Mouse (Mus musculus): ENCODE measurements around the gene Lpin2. TPM values are rescaled to one million over a fixed set of nuclear protein-coding genes. Genes with fewer than 3 reads are reported as not detected.
A peak's percentile ranks its signal among the peaks of the same experiment; 100 is the strongest.

Gene Lpin2
- total and polyA plus RNA-seq, 2 experiments, result 22.4 to 314 TPM

DNA sequence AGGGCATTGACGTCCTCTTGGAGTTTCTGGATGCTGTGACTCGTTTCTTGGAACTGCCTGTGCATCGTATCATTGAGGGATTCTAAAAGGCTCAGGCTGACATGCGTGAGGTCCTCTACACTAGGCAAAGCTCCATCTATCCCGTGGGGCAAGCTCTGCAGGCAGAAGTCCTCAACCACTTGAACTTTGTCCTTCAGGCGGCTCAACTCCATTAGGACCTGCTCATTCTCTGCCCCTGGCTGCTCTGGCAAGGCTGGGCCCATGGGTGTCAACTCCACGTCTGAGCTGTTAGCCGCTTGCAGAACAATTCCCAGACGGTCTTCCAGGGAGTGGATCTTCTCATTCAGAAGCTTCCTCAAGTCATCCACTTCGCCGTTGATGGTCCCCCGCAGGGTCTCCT, 91.5 kb downstream of the Lpin2 start:
- Histone ChIP-seq H3K4me1 (ENCODE audit: control insufficient read depth, insufficient read depth, low read length) (no peaks in the 10 kb centered on the region), H3K27ac (replicated peaks; ENCODE audit: insufficient read depth, low read depth, low read length) (no peak overlapping the region), H3K36me3 (ENCODE audit: control insufficient read depth, insufficient read depth, low read length) (no peaks in the 10 kb centered on the region), H3K4me3 (ENCODE audit: insufficient read depth, low read depth, low read length) (no peak overlapping the region), H3K79me2 (ENCODE audit: control insufficient read depth, insufficient read depth, low read length) (no peaks in the 10 kb centered on the region), H3K9ac (ENCODE audit: low read depth, low read length) (no peak overlapping the region), H3K27me3 (ENCODE audit: control insufficient read depth, insufficient read depth, low read length) (no peaks in the 10 kb centered on the region)
- WGBS, result 83% methylated on average over 12 of the region's 12 CpGs
- no peak for DNase-seq (ENCODE audit: extremely low read depth, low read depth, low spot score)
- TF ChIP-seq POLR2A (IDR thresholded peaks at IDR 0.05; ENCODE audit: extremely low read depth, insufficient read depth, low read length) (no peak), CTCF (IDR thresholded peaks at IDR 0.05; ENCODE audit: low read depth, low read length) (no peak)

DNA sequence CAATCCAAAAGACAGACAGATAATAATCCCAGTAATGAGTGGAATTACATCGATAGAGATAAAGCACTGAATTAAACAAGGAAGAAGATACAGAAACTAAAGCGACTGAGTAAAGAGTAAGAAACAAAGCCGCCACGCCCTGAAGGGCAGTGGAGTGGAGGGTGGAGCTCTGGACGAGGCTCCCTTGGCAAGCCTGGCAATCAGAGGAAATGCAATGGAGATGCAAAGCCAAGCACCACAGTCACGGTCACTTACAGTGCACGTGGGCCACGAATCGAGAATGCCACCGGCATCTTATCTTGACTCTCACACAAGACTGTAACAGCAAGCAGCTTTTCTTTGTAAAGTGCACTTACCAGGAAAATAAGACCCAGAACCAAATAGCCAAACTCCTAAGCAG, 94.4 kb downstream of the Lpin2 start:
- DNase-seq (ENCODE audit: extremely low read depth, low read depth, low spot score), result no peak
- Histone ChIP-seq H3K36me3 (ENCODE audit: control insufficient read depth, insufficient read depth, low read length) (no peaks in the 10 kb centered on the region), H3K4me3 (ENCODE audit: insufficient read depth, low read depth, low read length) (no peak overlapping the region), H3K79me2 (ENCODE audit: control insufficient read depth, insufficient read depth, low read length) (no peaks in the 10 kb centered on the region), H3K27me3 (ENCODE audit: control insufficient read depth, insufficient read depth, low read length) (no peaks in the 10 kb centered on the region), H3K27ac (replicated peaks; ENCODE audit: insufficient read depth, low read depth, low read length) (no peak overlapping the region), H3K4me1 (ENCODE audit: control insufficient read depth, insufficient read depth, low read length) (no peaks in the 10 kb centered on the region), H3K9ac (ENCODE audit: low read depth, low read length) (no peak overlapping the region)
- WGBS, result 89% methylated on average over 10 of the region's 10 CpGs
- TF ChIP-seq CTCF (IDR thresholded peaks at IDR 0.05; ENCODE audit: low read depth, low read length) (no peak), POLR2A (IDR thresholded peaks at IDR 0.05; ENCODE audit: extremely low read depth, insufficient read depth, low read length) (no peak)

DNA sequence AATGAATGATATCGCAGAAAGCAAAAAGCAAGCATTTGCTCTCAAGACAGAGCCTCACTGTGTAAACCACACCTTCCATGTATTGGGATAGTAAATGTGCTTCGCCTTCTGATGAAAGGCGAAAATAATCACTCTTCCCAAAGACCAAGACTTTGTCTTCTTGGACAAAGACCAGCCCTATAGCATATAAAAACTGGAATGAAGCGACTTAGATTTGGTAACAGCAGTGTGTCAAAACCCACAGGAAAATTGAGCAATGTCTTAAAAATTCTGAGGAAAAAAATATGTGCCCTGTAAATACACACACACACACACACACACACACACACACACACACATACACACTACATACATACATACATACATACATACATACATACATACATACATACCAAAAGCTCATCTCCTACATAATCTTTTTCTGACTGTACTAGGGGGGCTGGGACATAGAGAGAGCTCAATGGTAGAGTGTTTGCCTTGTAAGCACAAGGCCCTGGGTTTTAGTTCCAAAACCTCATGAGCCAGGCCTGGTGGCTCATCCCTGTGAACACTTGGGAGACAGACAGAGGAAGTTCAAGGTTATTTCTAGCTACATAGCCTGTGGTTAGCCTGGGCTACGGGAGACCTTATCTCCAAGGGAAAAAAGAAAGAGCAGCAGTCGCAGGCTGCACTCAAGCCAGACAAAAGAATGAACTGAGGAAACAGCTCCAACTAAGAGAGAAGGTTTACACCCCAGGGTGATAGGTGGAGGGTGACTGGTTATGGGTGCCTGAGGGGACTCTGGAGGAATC, 95.5 kb downstream of the Lpin2 start:
- Histone ChIP-seq H3K79me2 (ENCODE audit: control insufficient read depth, insufficient read depth, low read length) (no peaks in the 10 kb centered on the region), H3K9ac (ENCODE audit: low read depth, low read length) (no peak overlapping the region), H3K27ac (replicated peaks; ENCODE audit: insufficient read depth, low read depth, low read length) (no peak overlapping the region), H3K27me3 (ENCODE audit: control insufficient read depth, insufficient read depth, low read length) (no peaks in the 10 kb centered on the region), H3K36me3 (ENCODE audit: control insufficient read depth, insufficient read depth, low read length) (no peaks in the 10 kb centered on the region), H3K4me3 (ENCODE audit: insufficient read depth, low read depth, low read length) (no peak overlapping the region), H3K4me1 (ENCODE audit: control insufficient read depth, insufficient read depth, low read length) (no peaks in the 10 kb centered on the region)
- TF ChIP-seq POLR2A (IDR thresholded peaks at IDR 0.05; ENCODE audit: extremely low read depth, insufficient read depth, low read length), result no peak
- no peak for TF ChIP-seq CTCF (IDR thresholded peaks at IDR 0.05; ENCODE audit: low read depth, low read length)
- DNase-seq (ENCODE audit: extremely low read depth, low read depth, low spot score), result no peak
- 86% methylated on average over 6 of the region's 6 CpGs for WGBS

DNA sequence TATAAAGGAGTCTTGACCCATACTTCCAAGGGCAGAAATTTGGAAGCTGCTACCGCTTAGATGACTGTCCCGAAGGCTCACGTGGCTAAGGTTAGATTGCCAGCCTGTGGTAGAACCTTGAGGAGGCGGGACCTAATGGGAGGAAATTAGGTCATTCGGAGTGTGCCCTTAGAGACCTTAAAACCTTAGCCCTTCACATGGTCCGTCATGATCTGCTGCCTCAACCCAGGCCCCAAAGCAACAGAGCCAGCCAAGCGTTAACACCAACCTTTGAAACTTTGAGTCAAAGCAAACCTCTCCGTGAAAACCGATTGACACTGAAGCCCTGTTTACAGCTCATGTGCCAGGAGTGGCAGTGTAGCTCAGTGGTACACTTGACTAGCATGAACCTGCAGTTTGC, 100.4 kb downstream of the Lpin2 start:
- Histone ChIP-seq H3K27me3 (ENCODE audit: control insufficient read depth, insufficient read depth, low read length) (no peaks in the 10 kb centered on the region), H3K36me3 (ENCODE audit: control insufficient read depth, insufficient read depth, low read length) (no peaks in the 10 kb centered on the region), H3K27ac (replicated peaks; ENCODE audit: insufficient read depth, low read depth, low read length) (no peak overlapping the region), H3K4me3 (ENCODE audit: insufficient read depth, low read depth, low read length) (no peak overlapping the region), H3K79me2 (ENCODE audit: control insufficient read depth, insufficient read depth, low read length) (no peaks in the 10 kb centered on the region), H3K9ac (ENCODE audit: low read depth, low read length) (no peak overlapping the region), H3K4me1 (ENCODE audit: control insufficient read depth, insufficient read depth, low read length) (no peaks in the 10 kb centered on the region)
- 80% methylated on average over 9 of the region's 9 CpGs for WGBS
- TF ChIP-seq CTCF (IDR thresholded peaks at IDR 0.05; ENCODE audit: low read depth, low read length) (no peak), POLR2A (IDR thresholded peaks at IDR 0.05; ENCODE audit: extremely low read depth, insufficient read depth, low read length) (no peak)
- DNase-seq (ENCODE audit: extremely low read depth, low read depth, low spot score), result peak; percentile 49

DNA sequence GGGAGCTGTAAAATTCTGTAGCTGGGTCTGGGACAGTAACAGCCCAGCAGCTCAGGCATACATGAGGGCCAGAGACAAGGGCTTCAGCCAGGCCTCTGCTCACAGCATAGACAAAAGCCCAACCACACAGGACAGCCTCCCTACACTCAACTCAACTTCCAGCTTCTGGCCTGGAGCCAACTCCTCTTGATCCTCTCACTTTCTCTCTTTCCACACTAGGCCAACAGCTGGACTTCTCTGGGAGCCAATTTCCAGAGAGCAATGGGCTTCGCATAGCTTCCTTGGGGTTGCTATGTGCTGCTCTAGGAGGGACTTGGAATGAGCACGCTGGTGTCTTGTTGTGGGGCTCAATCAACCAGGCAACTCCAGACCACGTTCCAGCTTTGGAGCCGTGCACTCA, 100.9 kb downstream of the Lpin2 start:
- Histone ChIP-seq H3K27me3 (ENCODE audit: control insufficient read depth, insufficient read depth, low read length) (no peaks in the 10 kb centered on the region), H3K4me3 (ENCODE audit: insufficient read depth, low read depth, low read length) (no peak overlapping the region), H3K79me2 (ENCODE audit: control insufficient read depth, insufficient read depth, low read length) (no peaks in the 10 kb centered on the region), H3K36me3 (ENCODE audit: control insufficient read depth, insufficient read depth, low read length) (no peaks in the 10 kb centered on the region), H3K27ac (replicated peaks; ENCODE audit: insufficient read depth, low read depth, low read length) (no peak overlapping the region), H3K4me1 (ENCODE audit: control insufficient read depth, insufficient read depth, low read length) (no peaks in the 10 kb centered on the region), H3K9ac (ENCODE audit: low read depth, low read length) (no peak overlapping the region)
- WGBS, result 85% methylated on average over 4 of the region's 4 CpGs
- TF ChIP-seq CTCF (IDR thresholded peaks at IDR 0.05; ENCODE audit: low read depth, low read length), result no peak
- TF ChIP-seq POLR2A (IDR thresholded peaks at IDR 0.05; ENCODE audit: extremely low read depth, insufficient read depth, low read length), result no peak
- DNase-seq (ENCODE audit: extremely low read depth, low read depth, low spot score), result no peak

DNA sequence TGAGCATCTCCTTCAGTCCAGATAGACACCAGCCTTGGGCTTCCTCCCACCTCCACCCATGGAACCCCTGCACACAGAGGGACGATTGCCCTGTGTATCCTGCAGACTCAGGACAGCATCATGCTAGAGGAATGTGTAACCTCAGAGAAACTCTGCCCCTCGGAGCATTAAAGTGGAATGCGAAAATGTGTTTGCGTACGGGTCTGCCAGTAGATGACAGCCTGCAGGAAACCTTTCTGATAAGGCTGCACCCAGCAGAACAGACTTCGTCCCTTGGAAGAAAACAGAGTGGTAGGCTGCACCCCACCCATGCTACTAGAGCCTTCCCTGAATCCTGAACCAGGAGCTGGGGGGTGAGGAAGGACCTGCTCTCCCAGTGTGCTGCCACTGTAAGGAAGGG, 102.5 kb downstream of the Lpin2 start:
- TF ChIP-seq POLR2A (IDR thresholded peaks at IDR 0.05; ENCODE audit: extremely low read depth, insufficient read depth, low read length), result no peak
- TF ChIP-seq CTCF (IDR thresholded peaks at IDR 0.05; ENCODE audit: low read depth, low read length), result no peak
- no peak overlapping the region for H3K4me3 ChIP-seq (ENCODE audit: insufficient read depth, low read depth, low read length)
- H3K27ac ChIP-seq (replicated peaks; ENCODE audit: insufficient read depth, low read depth, low read length), result no peak overlapping the region
- no peak for DNase-seq (ENCODE audit: extremely low read depth, low read depth, low spot score)
- no peaks in the 10 kb centered on the region for H3K79me2 ChIP-seq (ENCODE audit: control insufficient read depth, insufficient read depth, low read length)
- H3K27me3 ChIP-seq (ENCODE audit: control insufficient read depth, insufficient read depth, low read length), result no peaks in the 10 kb centered on the region
- H3K4me1 ChIP-seq (ENCODE audit: control insufficient read depth, insufficient read depth, low read length), result no peaks in the 10 kb centered on the region
- 51% methylated on average over 6 of the region's 6 CpGs for WGBS
- no peaks in the 10 kb centered on the region for H3K36me3 ChIP-seq (ENCODE audit: control insufficient read depth, insufficient read depth, low read length)
- no peak overlapping the region for H3K9ac ChIP-seq (ENCODE audit: low read depth, low read length)

All from liver, adult 2 months (tissue).